Mouse (Mus musculus) left cerebral cortex, postnatal 25 days (tissue): ENCODE measurements around the gene Supt6. TPM values are rescaled to one million over a fixed set of nuclear protein-coding genes. Genes with fewer than 3 reads are reported as not detected.

Experiments
- DNase-seq, 2 experiments: peaks; one replicate each; pipeline ENCODE4 v3.0.0; 2022; ENCODE audit warnings: low spot score in 2 of 2, mixed read lengths in 1 of 2
- intact Hi-C: fragments of 180-260 bp; cut with DNase I; formaldehyde crosslinking; loops from one replicate; pipeline ENCODE4 v1.15.1; 2025
- microRNA-seq, 2 experiments: library from miRNA; unstranded; fragments of <30 nt; microRNA quantifications; one replicate each; pipeline ENCODE4 v1.2.0; 2022
- total RNA-seq, 2 experiments: library from RNA; stranded (reverse); gene quantifications; 2 replicates each; pipeline ENCODE4 v1.2.3; 2021

Gene Supt6
- total RNA-seq, 2 experiments from 2014 or later: 92.2 to 95.8 TPM

- intact Hi-C loops: no loop called here
Observed at GRCm38 (mm10) chr11:78160171-78160570, 85.6 kb downstream of the Supt6 start.

DNA sequence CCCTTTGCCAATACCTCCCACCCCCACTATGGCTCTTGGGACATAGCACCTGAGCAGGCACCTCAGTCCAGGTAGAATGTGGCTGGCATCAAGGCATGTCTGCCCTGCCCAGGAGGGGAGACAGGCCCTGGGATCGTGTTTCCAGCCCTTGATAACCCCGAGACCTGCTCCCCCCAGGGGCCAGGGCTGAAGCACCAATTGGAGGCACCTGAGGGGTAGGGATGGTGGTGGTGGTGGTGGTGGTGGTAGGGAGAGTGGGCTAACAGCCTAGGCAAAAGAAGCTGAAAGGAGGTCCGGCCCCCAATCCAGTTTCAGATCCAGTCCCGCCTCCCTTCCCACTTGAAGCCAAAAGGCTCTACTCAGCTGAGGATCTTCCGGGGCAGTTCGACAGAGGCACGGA lies 86.2 kb downstream of the Supt6 start:
- intact Hi-C loops: no loop called here
- no peak for DNase-seq

More at GRCm38 (mm10) chr11:78160171-78160570, 85.6 kb downstream of the Supt6 start:
- no peak for DNase-seq

- intact Hi-C loops: no loop called here
Observed at GRCm38 (mm10) chr11:78159096-78159495, 86.7 kb downstream of the Supt6 start.

More at GRCm38 (mm10) chr11:78159096-78159495, 86.7 kb downstream of the Supt6 start:
- peak; percentile 84 to 90 for DNase-seq

Small RNAs within 50 kb of the gene (microRNA-seq; reads per million reads assigned to microRNA genes)
- gene Mir7653: 1.0 to 1.2 reads per million in 2 experiments

Other genes starting within 250 kb of the Supt6 start
- gene Dhrs13, start 213.7 kb downstream of the Supt6 start, total RNA-seq: 1 to 10 TPM; 7.9 to 8.9 TPM
- 10 to 100 TPM; 95.5 to 96.8 TPM for gene Flot2, start 208.1 kb downstream of the Supt6 start, total RNA-seq
- 10 to 100 TPM; 18.7 to 20.3 TPM for gene Eral1, start 165.6 kb downstream of the Supt6 start, total RNA-seq
- gene Fam222b, start 151.3 kb downstream of the Supt6 start, total RNA-seq: 10 to 100 TPM; 28.2 to 29.6 TPM
- 10 to 100 TPM; 11.3 to 12.5 TPM for gene Traf4, start 80.4 kb downstream of the Supt6 start, total RNA-seq
- 1 to 10 TPM; 3.1 to 3.2 TPM for gene Nek8, start 69.3 kb downstream of the Supt6 start, total RNA-seq
- gene Tlcd1, start 69.3 kb downstream of the Supt6 start, total RNA-seq: 10 to 100 TPM; 29.2 to 30.1 TPM
- gene Rpl23a, start 62.4 kb downstream of the Supt6 start, total RNA-seq: 100 to 1,000 TPM; 616 to 654 TPM
- gene Rab34, start 57.6 kb downstream of the Supt6 start, total RNA-seq: 10 to 100 TPM; 20.2 to 24.8 TPM
- 1 to 10 TPM; 6.2 to 6.4 TPM for gene Proca1, start 52.6 kb downstream of the Supt6 start, total RNA-seq
- gene Sdf2, start 241 bp downstream of the Supt6 start, total RNA-seq: 10 to 100 TPM; 67.8 to 68.8 TPM
- gene 2610507B11Rik, start 15.8 kb upstream of the Supt6 start, total RNA-seq: 100 to 1,000 TPM; 179 to 197 TPM
- gene BC030499, start 44.9 kb upstream of the Supt6 start, total RNA-seq: 10 to 100 TPM; 15.3 to 19.1 TPM
- gene Spag5, start 55.5 kb upstream of the Supt6 start, total RNA-seq: 1 to 10 TPM; 8.0 to 8.9 TPM
- 100 to 1,000 TPM; 771 to 821 TPM for gene Aldoc, start 77.0 kb upstream of the Supt6 start, total RNA-seq
- gene Pigs, start 82.4 kb upstream of the Supt6 start, total RNA-seq: 10 to 100 TPM; 67.0 to 67.7 TPM
- gene Unc119, start 97.5 kb upstream of the Supt6 start, total RNA-seq: 10 to 100 TPM; 27.9 to 30.2 TPM
- gene Foxn1, start 140.6 kb upstream of the Supt6 start, total RNA-seq: under 1 TPM in 1 of 2 experiments, not detected in 1; 0.09 TPM
- not detected for gene Slc13a2, start 176.2 kb upstream of the Supt6 start, total RNA-seq
- 10 to 100 TPM; 10.5 to 11.2 TPM for gene Slc46a1, start 219.7 kb upstream of the Supt6 start, total RNA-seq